Mouse (Mus musculus) liver, postnatal 0 days (tissue): ENCODE measurements around the gene Gucy1a1.

ENCODE experiments used
- CTCF ChIP-seq: sonication (generic); IDR thresholded peaks from 2 replicates; pipeline ENCODE4 v1.5.1; 2016; ENCODE audit warnings: antibody characterized with exemption, low read depth
- EP300 ChIP-seq: IDR thresholded peaks from 2 replicates; pipeline ENCODE4 v1.6.1; 2016; ENCODE audit warnings: antibody characterized with exemption, low read depth, mild to moderate bottlenecking

DNA sequence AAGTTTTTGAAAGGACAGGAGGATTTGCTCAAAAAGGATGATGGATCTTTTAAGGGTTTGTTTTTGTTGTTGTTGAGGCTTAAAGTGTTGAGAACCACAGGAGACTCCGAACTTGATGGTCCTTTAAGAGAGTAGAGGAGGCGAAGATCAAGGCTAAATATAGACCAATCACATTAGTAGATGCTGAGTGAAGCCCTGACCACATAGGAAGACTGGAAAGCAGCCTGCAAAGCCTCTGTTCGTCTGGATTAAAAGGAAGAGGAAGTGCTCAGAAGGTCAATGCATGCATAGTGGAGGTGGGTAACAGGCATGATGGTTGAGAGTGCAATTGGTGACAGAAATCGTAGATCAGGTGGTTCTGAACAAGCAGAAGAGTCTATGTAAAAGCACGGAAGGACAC, 4.8 kb downstream of the Gucy1a1 start:
- TF ChIP-seq EP300 (no peak), CTCF (no peak)
